Mouse (Mus musculus) E14TG2a.4 (cell line): Measurements from ENCODE around the gene Slc7a11.

ENCODE experiments used
- CTCF ChIP-seq: conservative IDR thresholded peaks from 2 replicates; pipeline ENCODE4 v1.5.1; 2014; ENCODE audit warnings: low read length
- NANOG ChIP-seq: IDR thresholded peaks from 2 replicates; pipeline ENCODE4 v1.6.1; 2014; ENCODE audit warnings: borderline replicate concordance, low read length, mixed read lengths
- POU5F1 ChIP-seq: IDR thresholded peaks from 2 replicates; pipeline ENCODE4 v1.6.1; 2014; ENCODE audit warnings: low read length, borderline replicate concordance

- no peak for TF ChIP-seq CTCF
- no peak for TF ChIP-seq NANOG
- no peak for TF ChIP-seq POU5F1
Observed at GRCm38 (mm10) chr3:50300002-50300951, 143.1 kb downstream of the Slc7a11 start.
